Comparison of ENCODE assay signal across 12 mouse cellular contexts in genomic region chr3:90391004-90391403, GRCm38 (mm10). TPM values are rescaled to one million over a fixed set of nuclear protein-coding genes. Genes with fewer than 3 reads are reported as not detected.
DNase-seq lines count a peak whose midpoint lies in the region; ATAC-seq lines count a peak whose summit lies in the region.
"Had no signal": no experiment of that assay in that cellular context is flagged by ENCODE, and none has a peak within 500 bp of the region (broad histone marks: within the 10 kb centered on the region; RNA-seq: fewer than 3 reads in every experiment).

No protein-coding gene starts in this region.

- DNase-seq in adrenal gland, adult (ENCODE audit: inconsistent age in 2 of 2, low spot score in 1 of 2): peak; percentile 76 to 84
- DNase-seq in adrenal gland, adult 8-10 months: no peak
- no peak for DNase-seq in kidney, adult 11 months
- DNase-seq in spleen, postnatal 14 days (ENCODE audit: low spot score in 2 of 2): no peak
- DNase-seq: cerebellum, adult 9-11 months; kidney, adult 18-20 months had no signal

- 69% methylated on average over 4 of the region's 4 CpGs for WGBS in kidney, embryonic 15.5 days
- 56% methylated on average over 4 of the region's 4 CpGs for WGBS in embryonic facial prominence, embryonic 12.5 days
- WGBS in midbrain, embryonic 15.5 days: 72% methylated on average over 4 of the region's 4 CpGs
- 70% methylated on average over 4 of the region's 4 CpGs for WGBS in intestine, embryonic 16.5 days

- peaks cover 66% of the 10 kb centered on the region for H3K36me3 ChIP-seq in kidney, embryonic 15.5 days
- peaks cover 63% of the 10 kb centered on the region for H3K36me3 ChIP-seq in embryonic facial prominence, embryonic 12.5 days
- H3K36me3 ChIP-seq in midbrain, embryonic 15.5 days (replicated peaks): peaks cover 21% of the 10 kb centered on the region
- peaks cover 25% of the 10 kb centered on the region for H3K36me3 ChIP-seq in intestine, embryonic 16.5 days (ENCODE audit: control insufficient read depth, insufficient read depth, low read length)

- no peak overlapping the region for H3K4me3 ChIP-seq in kidney, embryonic 15.5 days (replicated peaks)
- H3K4me3 ChIP-seq in embryonic facial prominence, embryonic 12.5 days: no peak overlapping the region
- H3K4me3 ChIP-seq in midbrain, embryonic 15.5 days: no peak overlapping the region
- no peak overlapping the region for H3K4me3 ChIP-seq in intestine, embryonic 16.5 days (ENCODE audit: low read length)
- H3K4me3 ChIP-seq: left cerebral cortex, adult 2 months; liver, embryonic 15.5 days had no signal

- ATAC-seq in kidney, embryonic 15.5 days (replicated peaks; ENCODE audit: low FRiP score): no peak
- no peak for ATAC-seq in embryonic facial prominence, embryonic 12.5 days (ENCODE audit: insufficient number of reproducible peaks, insufficient read depth, low FRiP score, low TSS enrichment)
- ATAC-seq in midbrain, embryonic 15.5 days (replicated peaks): no peak
- ATAC-seq in intestine, embryonic 16.5 days: no peak

- no peaks in the 10 kb centered on the region for H3K9me3 ChIP-seq in kidney, embryonic 15.5 days (replicated peaks)
- H3K9me3 ChIP-seq in embryonic facial prominence, embryonic 12.5 days: no peaks in the 10 kb centered on the region
- no peaks in the 10 kb centered on the region for H3K9me3 ChIP-seq in midbrain, embryonic 15.5 days
- no peaks in the 10 kb centered on the region for H3K9me3 ChIP-seq in intestine, embryonic 16.5 days (ENCODE audit: control insufficient read depth, low read length)
- H3K9me3 ChIP-seq: liver, embryonic 15.5 days had no signal

- H3K4me1 ChIP-seq in kidney, embryonic 15.5 days: peaks cover 43% of the 10 kb centered on the region
- H3K4me1 ChIP-seq in embryonic facial prominence, embryonic 12.5 days: peaks cover 39% of the 10 kb centered on the region
- peaks cover 33% of the 10 kb centered on the region for H3K4me1 ChIP-seq in midbrain, embryonic 15.5 days
- peaks cover 23% of the 10 kb centered on the region for H3K4me1 ChIP-seq in intestine, embryonic 16.5 days (ENCODE audit: control insufficient read depth, insufficient read depth, low read length)

- peak overlapping the region; percentile 90; the same call in 1 of the 2 replicates for H3K27ac ChIP-seq in kidney, embryonic 15.5 days
- peak overlapping the region; percentile 97 for H3K27ac ChIP-seq in embryonic facial prominence, embryonic 12.5 days
- peak overlapping the region; percentile 94; the same call in 1 of the 2 replicates for H3K27ac ChIP-seq in midbrain, embryonic 15.5 days
- no peak overlapping the region for H3K27ac ChIP-seq in intestine, embryonic 16.5 days (ENCODE audit: low read length)
- H3K27ac ChIP-seq: liver, embryonic 15.5 days had no signal

- no peaks in the 10 kb centered on the region for H3K27me3 ChIP-seq in kidney, embryonic 15.5 days
- H3K27me3 ChIP-seq in embryonic facial prominence, embryonic 12.5 days: no peaks in the 10 kb centered on the region
- no peaks in the 10 kb centered on the region for H3K27me3 ChIP-seq in midbrain, embryonic 15.5 days (replicated peaks)
- H3K27me3 ChIP-seq in intestine, embryonic 16.5 days (replicated peaks; ENCODE audit: control insufficient read depth, insufficient read depth, low read length): 0 out of 2 replicates have a peak, but pooled peaks cover 2% of the 10 kb centered on the region

- H3K9ac ChIP-seq in kidney, embryonic 15.5 days: no peak overlapping the region
- H3K9ac ChIP-seq in embryonic facial prominence, embryonic 12.5 days: no peak overlapping the region
- H3K9ac ChIP-seq in midbrain, embryonic 15.5 days: no peak overlapping the region
- no peak overlapping the region for H3K9ac ChIP-seq in intestine, embryonic 16.5 days (ENCODE audit: low read depth, low read length)
- H3K9ac ChIP-seq: liver, embryonic 15.5 days had no signal

- H3K4me2 ChIP-seq in kidney, embryonic 15.5 days: 0 out of 2 replicates have a peak overlapping the region, but pooled peaks have one; percentile 92
- peak overlapping the region; percentile 94 for H3K4me2 ChIP-seq in embryonic facial prominence, embryonic 12.5 days (replicated peaks)
- no peak overlapping the region for H3K4me2 ChIP-seq in midbrain, embryonic 15.5 days
- H3K4me2 ChIP-seq in intestine, embryonic 16.5 days (ENCODE audit: low read depth, low read length): no peak overlapping the region
- H3K4me2 ChIP-seq: liver, embryonic 15.5 days had no signal

RNA-seq across cellular contexts. Expression of gene Slc27a3, which starts 1.3 kb away (rescaled TPM):
- 100 to 1,000 TPM; 132 to 297 (median 196) TPM for total RNA-seq in adrenal gland, adult 8-10 months (2022)
- 15.4 and 17.3 TPM in 2 replicates for polyA plus RNA-seq in kidney, embryonic 15.5 days (2015; fragmentation: Nextera tagmentation; extraction: Ambion mirVana)
- 42.8 and 44.8 TPM in 2 replicates for polyA plus RNA-seq in embryonic facial prominence, embryonic 12.5 days (2016; fragmentation: Nextera tagmentation; extraction: Ambion mirVana)
- 35.1 and 38.6 TPM in 2 replicates for polyA plus RNA-seq in midbrain, embryonic 15.5 days (2015; fragmentation: Nextera tagmentation; extraction: Ambion mirVana)
- 8.4 and 8.6 TPM in 2 replicates for polyA plus RNA-seq in intestine, embryonic 16.5 days (2015; fragmentation: Nextera tagmentation; extraction: Ambion mirVana)

RNA-seq across cellular contexts. Expression of gene Ints3, which starts 42.4 kb away (rescaled TPM):
- 100 to 1,000 TPM; 107 to 119 (median 110) TPM for total RNA-seq in adrenal gland, adult 8-10 months (2022)
- 32.9 and 38.1 TPM in 2 replicates for polyA plus RNA-seq in kidney, embryonic 15.5 days (2015; fragmentation: Nextera tagmentation; extraction: Ambion mirVana)
- 43.6 and 45.2 TPM in 2 replicates for polyA plus RNA-seq in embryonic facial prominence, embryonic 12.5 days (2016; fragmentation: Nextera tagmentation; extraction: Ambion mirVana)
- 37.8 and 39.2 TPM in 2 replicates for polyA plus RNA-seq in midbrain, embryonic 15.5 days (2015; fragmentation: Nextera tagmentation; extraction: Ambion mirVana)
- 20.2 and 22.1 TPM in 2 replicates for polyA plus RNA-seq in intestine, embryonic 16.5 days (2015; fragmentation: Nextera tagmentation; extraction: Ambion mirVana)

Comparison
In these comparisons a context has a peak if more than half of its experiments do, and no peak if none do; other contexts are left out.
1. DNase-seq: peak in adrenal gland, adult (2 of 2); none in adrenal gland, adult 8-10 months (single experiment), kidney, adult 11 months (single experiment) and spleen, postnatal 14 days (0 of 2).
2. H3K4me2 ChIP-seq: peak in kidney, embryonic 15.5 days (single experiment) and embryonic facial prominence, embryonic 12.5 days (single experiment); none in midbrain, embryonic 15.5 days (single experiment) and intestine, embryonic 16.5 days (single experiment).